Mouse (Mus musculus): ENCODE data around the gene Apaf1. TPM values are rescaled to one million over a fixed set of nuclear protein-coding genes. Genes with fewer than 3 reads are reported as not detected.

Apaf1 gene
- total and polyA plus RNA-seq, 3 experiments, result 16.0 to 27.3 (median 22.1) TPM

GRCm38 (mm10) chr10:91098056-91098455, 15.5 kb upstream of the Apaf1 start:
- Histone ChIP-seq H3K4me1 (ENCODE audit: control insufficient read depth in 1 of 2, insufficient read depth in 2 of 2) (no peaks in the 10 kb centered on the region), H3K9me3 (replicated peaks; ENCODE audit: low read length) (no peaks in the 10 kb centered on the region), H3K9ac (ENCODE audit: insufficient read depth, low read depth) (no peak overlapping the region), H3K36me3 (replicated peaks in 1 of 2; ENCODE audit: control insufficient read depth in 1 of 2, insufficient read depth in 1 of 2, low read length in 1 of 2) (no peaks in the 10 kb centered on the region), H3K4me3 (replicated peaks in 1 of 3; ENCODE audit: low read depth in 2 of 3, low read length in 2 of 3, poor library complexity in 1 of 3) (no peak overlapping the region), H3K27me3 (replicated peaks) (no peaks in the 10 kb centered on the region), H3K79me2 (replicated peaks; ENCODE audit: control insufficient read depth, extremely low read depth, insufficient read depth, poor library complexity, severe bottlenecking) (no peaks in the 10 kb centered on the region), H3K4me2 (ENCODE audit: insufficient read depth, low read depth, poor library complexity, severe bottlenecking) (no peak overlapping the region), H3K27ac (ENCODE audit: insufficient read depth, low read depth) (no peak overlapping the region)
- in situ Hi-C loops (cut with MboI; ENCODE audit: low pct_ligation_motif_present, low pct_unique_long_range_greater_than_20kb, low sequenced_read_pairs) (no loop called here), dilution Hi-C loops (cut with MboI; ENCODE audit: extremely low pct_ligation_motif_present, extremely low pct_unique_long_range_greater_than_20kb, low sequenced_read_pairs) (no loop called here)
- no peak for TF ChIP-seq MEF2A (IDR thresholded peaks at IDR 0.05; ENCODE audit: borderline replicate concordance, low read depth, low read length)
- no peak for TF ChIP-seq ZC3H11A (IDR thresholded peaks at IDR 0.05; ENCODE audit: low read depth, low read length)
- TF ChIP-seq PAX5 (IDR thresholded peaks at IDR 0.05; ENCODE audit: low read length), result no peak
- no peak for TF ChIP-seq ZMIZ1 (IDR thresholded peaks at IDR 0.05; ENCODE audit: low read depth, low read length)
- no peak for TF ChIP-seq CHD1 (IDR thresholded peaks at IDR 0.05; ENCODE audit: low read depth, low read length)
- TF ChIP-seq NRF1 (IDR thresholded peaks at IDR 0.05; ENCODE audit: low read depth, low read length), result no peak
- TF ChIP-seq MAX (IDR thresholded peaks at IDR 0.05; ENCODE audit: low read length), result no peak
- no peak for TF ChIP-seq UBTF (IDR thresholded peaks at IDR 0.05; ENCODE audit: low read depth, low read length)
- TF ChIP-seq MAFK (IDR thresholded peaks at IDR 0.05; ENCODE audit: insufficient replicate concordance, low read length), result no peak
- no peak for TF ChIP-seq KAT2A (IDR thresholded peaks at IDR 0.05; ENCODE audit: insufficient replicate concordance, low read length)
- no peak for TF ChIP-seq ELF1 (IDR thresholded peaks at IDR 0.05; ENCODE audit: low read depth, low read length)
- TF ChIP-seq EP300 (IDR thresholded peaks at IDR 0.05; ENCODE audit: low read length), result no peak
- DNase-seq (ENCODE audit: extremely low read depth), result no peak

GRCm38 (mm10) chr10:91094251-91095104, 11.9 kb upstream of the Apaf1 start:
- dilution Hi-C loops (cut with MboI; ENCODE audit: extremely low pct_ligation_motif_present, extremely low pct_unique_long_range_greater_than_20kb, low sequenced_read_pairs) (no loop called here), in situ Hi-C loops (cut with MboI; ENCODE audit: low pct_ligation_motif_present, low pct_unique_long_range_greater_than_20kb, low sequenced_read_pairs) (no loop called here)
- no peaks in the 10 kb centered on the region for H3K4me1 ChIP-seq (ENCODE audit: control insufficient read depth in 1 of 2, insufficient read depth in 2 of 2)
- no peaks in the 10 kb centered on the region for H3K27me3 ChIP-seq (replicated peaks)
- DNase-seq (ENCODE audit: extremely low read depth), result no peak
- no peaks in the 10 kb centered on the region for H3K36me3 ChIP-seq (replicated peaks in 1 of 2; ENCODE audit: control insufficient read depth in 1 of 2, insufficient read depth in 1 of 2, low read length in 1 of 2)
- H3K4me3 ChIP-seq (replicated peaks in 1 of 3; ENCODE audit: low read depth in 2 of 3, low read length in 2 of 3, poor library complexity in 1 of 3), result no peak overlapping the region
- H3K79me2 ChIP-seq (replicated peaks; ENCODE audit: control insufficient read depth, extremely low read depth, insufficient read depth, poor library complexity, severe bottlenecking), result no peaks in the 10 kb centered on the region
- H3K9me3 ChIP-seq (replicated peaks; ENCODE audit: low read length), result no peaks in the 10 kb centered on the region
- H3K9ac ChIP-seq (ENCODE audit: insufficient read depth, low read depth), result no peak overlapping the region
- H3K4me2 ChIP-seq (ENCODE audit: insufficient read depth, low read depth, poor library complexity, severe bottlenecking), result no peak overlapping the region
- no peak overlapping the region for H3K27ac ChIP-seq (ENCODE audit: insufficient read depth, low read depth)
- TF ChIP-seq ZKSCAN1 (IDR thresholded peaks at IDR 0.05; ENCODE audit: borderline replicate concordance, low read depth, low read length) (no peak), BHLHE40 (IDR thresholded peaks at IDR 0.05; ENCODE audit: low read depth, low read length) (no peak), ELF1 (IDR thresholded peaks at IDR 0.05; ENCODE audit: low read depth, low read length) (no peak), POLR2A (IDR thresholded peaks at IDR 0.05; ENCODE audit: low read depth, low read length) (no peak), CHD2 (IDR thresholded peaks at IDR 0.05; ENCODE audit: low read length) (no peak), IRF4 (IDR thresholded peaks at IDR 0.05; ENCODE audit: low read depth, low read length) (no peak), RCOR1 (conservative IDR thresholded peaks at IDR 0.05; ENCODE audit: low read depth, low read length) (no peak), GABPA (IDR thresholded peaks at IDR 0.05; ENCODE audit: insufficient replicate concordance, low read depth, low read length) (no peak), MAZ (IDR thresholded peaks at IDR 0.05; ENCODE audit: low read depth, low read length) (no peak), MAFK (IDR thresholded peaks at IDR 0.05; ENCODE audit: insufficient replicate concordance, low read length) (no peak)
